Mouse (Mus musculus) ES-E14 (cell line): ENCODE measurements around the gene Tnrc6c.

Source experiments
- HCFC1 ChIP-seq: IDR thresholded peaks from 2 replicates; pipeline ENCODE4 v1.6.1; 2012; ENCODE audit warnings: low read length, inconsistent platforms, borderline replicate concordance; ENCODE audit not compliant: insufficient read depth
- MAFK ChIP-seq: IDR thresholded peaks from 2 replicates; pipeline ENCODE4 v1.6.1; 2014; ENCODE audit warnings: mild to moderate bottlenecking, low read depth, low read length, inconsistent platforms; ENCODE audit not compliant: insufficient read depth
- ZC3H11A ChIP-seq: IDR thresholded peaks from 2 replicates; pipeline ENCODE4 v1.6.1; 2012; ENCODE audit warnings: low read depth, mild to moderate bottlenecking, inconsistent platforms, low read length, borderline replicate concordance
- ZNF384 ChIP-seq: IDR thresholded peaks from 2 replicates; pipeline ENCODE4 v1.6.1; 2012; ENCODE audit warnings: low read depth, low read length, inconsistent platforms

- no peak for TF ChIP-seq ZNF384
- TF ChIP-seq HCFC1 = no peak
- TF ChIP-seq MAFK = no peak
- no peak for TF ChIP-seq ZC3H11A
These were observed 74.8 kb downstream of the Tnrc6c start for GRCm38 (mm10) chr11:117728841-117729240.
